Mouse (Mus musculus) stomach, postnatal 0 days (tissue): ENCODE results near the gene Cemip2. TPM values are rescaled to one million over a fixed set of nuclear protein-coding genes. Genes with fewer than 3 reads are reported as not detected.

Experiments used
- ATAC-seq: fragments of 200-750 bp; cut with Nextera tagmentation; 2 replicates; pipeline ENCODE4 v1.8.0; 2017; ENCODE audit not compliant: low FRiP score, low TSS enrichment
- DNase-seq: peaks from one replicate; pipeline ENCODE4 v3.0.0-alpha.2; 2016; ENCODE audit warnings: low spot score
- H3K27ac ChIP-seq: fragments of 300-500 bp; sonication (generic); replicated peaks from 2 replicates; pipeline ENCODE4 v1.5.1; 2014; ENCODE audit warnings: mild to moderate bottlenecking, control low read depth
- H3K27me3 ChIP-seq: fragments of 300-500 bp; sonication (generic); 2 replicates; pipeline ENCODE4 v1.6.1; 2014; ENCODE audit warnings: low read length; ENCODE audit not compliant: control insufficient read depth, insufficient read depth
- H3K36me3 ChIP-seq: fragments of 300-500 bp; sonication (generic); 2 replicates; pipeline ENCODE4 v1.6.1; 2014; ENCODE audit warnings: low read length, mixed read lengths; ENCODE audit not compliant: control insufficient read depth, insufficient read depth
- H3K4me1 ChIP-seq: fragments of 300-500 bp; sonication (generic); replicated peaks from 2 replicates; pipeline ENCODE4 v1.6.1; 2014; ENCODE audit warnings: antibody characterized with exemption; ENCODE audit not compliant: control insufficient read depth, insufficient read depth
- H3K4me2 ChIP-seq: fragments of 300-500 bp; sonication (generic); replicated peaks from 2 replicates; pipeline ENCODE4 v1.6.1; 2014; ENCODE audit warnings: low read depth, mild to moderate bottlenecking, control low read depth, moderate library complexity
- H3K4me3 ChIP-seq: fragments of 300-500 bp; sonication (generic); 2 replicates; pipeline ENCODE4 v1.5.1; 2014; ENCODE audit warnings: low read depth, low read length, control low read depth
- H3K9ac ChIP-seq: fragments of 300-500 bp; sonication (generic); 2 replicates; pipeline ENCODE4 v1.6.1; 2014; ENCODE audit warnings: mild to moderate bottlenecking, low read length, control low read depth, mixed read lengths
- H3K9me3 ChIP-seq: fragments of 300-500 bp; sonication (generic); 2 replicates; pipeline ENCODE4 v1.6.1; 2016; ENCODE audit warnings: low read length; ENCODE audit not compliant: control insufficient read depth
- CTCF ChIP-seq: IDR thresholded peaks from 2 replicates; pipeline ENCODE4 v1.5.1; 2016; ENCODE audit warnings: antibody characterized with exemption, low read depth, mild to moderate bottlenecking, moderate library complexity
- EP300 ChIP-seq: optimal IDR thresholded peaks from 2 replicates; pipeline ENCODE3; 2016; ENCODE audit warnings: antibody characterized with exemption
- WGBS: fragments of 180-500 bp; shearing (Covaris S2); extraction: QIAGEN DNeasy Blood & Tissue Kit; methylation state at CpG from one replicate; pipeline ENCODE4 v1.1.7; 2014; 5-methylcytosine and 5-hydroxymethylcytosine counted together
- polyA plus RNA-seq: library from polyadenylated mRNA; unstranded; fragments of >200 nt; fragmentation: Nextera tagmentation; extraction: Ambion mirVana; gene quantifications from 2 replicates; pipeline ENCODE4 v1.2.1, GENCODE M21; 2015

Cemip2 gene
- polyA plus RNA-seq, 1 experiment from 2014 or later, result 5.5 TPM

- Histone ChIP-seq H3K4me2 (no peak overlapping the region), H3K27me3 (no peaks in the 10 kb centered on the region), H3K27ac (no peak overlapping the region), H3K4me1 (no peaks in the 10 kb centered on the region), H3K4me3 (no peak overlapping the region), H3K9me3 (no peaks in the 10 kb centered on the region), H3K9ac (no peak overlapping the region), H3K36me3 (no peaks in the 10 kb centered on the region)
- TF ChIP-seq EP300, result no peak
- no peak for TF ChIP-seq CTCF
- 46% methylated on average over 2 of the region's 2 CpGs for WGBS
- ATAC-seq (no peak), DNase-seq (no peak)
These were observed 112.6 kb downstream of the Cemip2 start for GRCm38 (mm10) chr19:21890699-21891098.

- TF ChIP-seq CTCF (no peak), EP300 (no peak)
- Histone ChIP-seq H3K4me1 (no peaks in the 10 kb centered on the region), H3K4me3 (no peak overlapping the region), H3K4me2 (no peak overlapping the region), H3K36me3 (no peaks in the 10 kb centered on the region), H3K9ac (no peak overlapping the region), H3K27me3 (no peaks in the 10 kb centered on the region), H3K9me3 (no peaks in the 10 kb centered on the region), H3K27ac (no peak overlapping the region)
- ATAC-seq, result no peak
- 85% methylated on average over 3 of the region's 3 CpGs for WGBS
- no peak for DNase-seq
These were observed 116.7 kb downstream of the Cemip2 start for GRCm38 (mm10) chr19:21894792-21895191.

GRCm38 (mm10) chr19:21895540-21895939 is 117.4 kb downstream of the Cemip2 start:
- TF ChIP-seq CTCF (no peak), EP300 (no peak)
- Histone ChIP-seq H3K36me3 (no peaks in the 10 kb centered on the region), H3K4me1 (no peaks in the 10 kb centered on the region), H3K27ac (no peak overlapping the region), H3K4me2 (no peak overlapping the region), H3K9me3 (no peaks in the 10 kb centered on the region), H3K27me3 (no peaks in the 10 kb centered on the region), H3K9ac (no peak overlapping the region), H3K4me3 (no peak overlapping the region)
- DNase-seq (no peak), ATAC-seq (no peak)
- 69% methylated on average over 5 of the region's 5 CpGs for WGBS

- TF ChIP-seq EP300, result no peak
- TF ChIP-seq CTCF, result no peak
- DNase-seq, result no peak
- Histone ChIP-seq H3K36me3 (no peaks in the 10 kb centered on the region), H3K4me2 (no peak overlapping the region), H3K27ac (no peak overlapping the region), H3K4me3 (no peak overlapping the region), H3K9me3 (no peaks in the 10 kb centered on the region), H3K9ac (no peak overlapping the region), H3K4me1 (no peaks in the 10 kb centered on the region), H3K27me3 (no peaks in the 10 kb centered on the region)
- 78% methylated on average over 7 of the region's 7 CpGs for WGBS
- no peak for ATAC-seq
These were observed 119.1 kb downstream of the Cemip2 start for GRCm38 (mm10) chr19:21897122-21897827.

- no peak overlapping the region for H3K9ac ChIP-seq
- H3K4me2 ChIP-seq, result no peak overlapping the region
- DNase-seq (no peak), ATAC-seq (no peak)
- H3K36me3 ChIP-seq, result no peaks in the 10 kb centered on the region
- H3K4me3 ChIP-seq, result no peak overlapping the region
- no peak for TF ChIP-seq CTCF
- no peak for TF ChIP-seq EP300
- H3K27me3 ChIP-seq, result no peaks in the 10 kb centered on the region
- no peak overlapping the region for H3K27ac ChIP-seq
- WGBS, result 49% methylated on average over 12 of the region's 12 CpGs
- no peaks in the 10 kb centered on the region for H3K4me1 ChIP-seq
- no peaks in the 10 kb centered on the region for H3K9me3 ChIP-seq
These were observed 120.1 kb downstream of the Cemip2 start for GRCm38 (mm10) chr19:21898015-21898939.

Other genes with a start within 250 kb of the Cemip2 start
- gene 1110059E24Rik, start 125.4 kb upstream of the Cemip2 start, polyA plus RNA-seq, result 31.4 and 33.4 TPM in 2 replicates
- gene Abhd17b, start 125.2 kb upstream of the Cemip2 start, polyA plus RNA-seq, result 19.3 and 22.6 TPM in 2 replicates